Mouse (Mus musculus): ENCODE data around the gene Dgke.

- TF ChIP-seq CTCF (IDR thresholded peaks at IDR 0.05; ENCODE audit: low read depth) (no peak), EP300 (IDR thresholded peaks at IDR 0.05; ENCODE audit: low read depth) (no peak)
These were observed 8.2 kb upstream of the Dgke start for GRCm38 (mm10) chr11:89074783-89075413.
